Mouse (Mus musculus): Measurements from ENCODE around the gene Herc3. TPM values are rescaled to one million over a fixed set of nuclear protein-coding genes. Genes with fewer than 3 reads are reported as not detected.
A peak's percentile ranks its signal among the peaks of the same experiment; 100 is the strongest.

Gene Herc3
- polyA plus RNA-seq, 1 experiment, result 2.8 TPM

DNA sequence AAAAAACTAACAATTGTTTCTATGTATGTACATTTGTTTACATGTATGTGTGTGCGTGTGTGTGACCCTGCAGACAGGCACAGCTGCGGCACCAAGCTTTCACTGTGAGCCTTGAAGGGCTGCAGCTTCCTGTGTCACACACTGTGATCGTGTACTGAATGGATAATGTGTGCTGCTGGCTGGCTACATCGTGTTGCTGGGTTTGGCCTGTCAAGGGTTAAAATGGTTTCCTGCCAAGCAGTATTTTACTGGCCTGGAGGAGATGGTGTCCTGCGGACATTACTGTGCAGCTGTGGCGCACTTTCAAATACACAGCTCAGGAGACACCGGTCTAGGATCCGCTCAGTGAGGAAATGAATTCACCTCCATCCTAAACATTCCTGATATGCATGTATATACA, 71.9 kb downstream of the Herc3 start:
- Histone ChIP-seq H3K4me1 (ENCODE audit: control insufficient read depth, insufficient read depth, low read length) (peaks cover 5% of the 10 kb centered on the region; the same call in 1 of the 2 replicates), H3K4me3 (ENCODE audit: control insufficient read depth, low read depth, low read length) (no peak overlapping the region), H3K36me3 (ENCODE audit: control insufficient read depth, insufficient read depth, low read length) (no peaks in the 10 kb centered on the region), H3K27me3 (ENCODE audit: control insufficient read depth, insufficient read depth, low read length) (no peaks in the 10 kb centered on the region), H3K27ac (ENCODE audit: control insufficient read depth, insufficient read depth, low read depth, low read length) (no peak overlapping the region)
- no peak for TF ChIP-seq POLR2A (IDR thresholded peaks at IDR 0.05; ENCODE audit: control insufficient read depth, low read depth, low read length)
- TF ChIP-seq CTCF (IDR thresholded peaks at IDR 0.05; ENCODE audit: control insufficient read depth, insufficient read depth, insufficient replicate concordance, low read depth, low read length), result no peak

DNA sequence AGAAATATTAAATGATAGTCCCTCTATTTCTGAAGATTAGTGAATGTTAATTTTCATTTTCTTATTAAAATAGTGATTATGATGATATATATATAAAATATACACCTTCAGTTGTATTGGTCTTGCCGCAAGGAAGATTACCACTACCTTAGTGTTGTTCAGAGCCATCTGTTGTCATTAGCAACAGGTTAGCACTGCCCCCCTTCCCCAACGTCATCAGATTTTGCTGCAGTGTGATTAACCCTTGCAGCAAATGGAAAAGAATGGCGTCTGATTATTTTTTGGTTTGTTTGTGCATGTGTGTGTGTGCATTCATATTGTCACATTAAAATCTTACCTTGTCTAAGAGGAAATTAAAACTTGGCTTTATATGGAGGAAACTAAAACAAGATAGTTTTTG, 73.3 kb downstream of the Herc3 start:
- H3K4me3 ChIP-seq (ENCODE audit: control insufficient read depth, low read depth, low read length), result no peak overlapping the region
- peaks cover 5% of the 10 kb centered on the region; the same call in 1 of the 2 replicates for H3K4me1 ChIP-seq (ENCODE audit: control insufficient read depth, insufficient read depth, low read length)
- no peak overlapping the region for H3K27ac ChIP-seq (ENCODE audit: control insufficient read depth, insufficient read depth, low read depth, low read length)
- no peaks in the 10 kb centered on the region for H3K27me3 ChIP-seq (ENCODE audit: control insufficient read depth, insufficient read depth, low read length)
- TF ChIP-seq CTCF (IDR thresholded peaks at IDR 0.05; ENCODE audit: control insufficient read depth, insufficient read depth, insufficient replicate concordance, low read depth, low read length) (no peak), POLR2A (IDR thresholded peaks at IDR 0.05; ENCODE audit: control insufficient read depth, low read depth, low read length) (no peak)
- no peaks in the 10 kb centered on the region for H3K36me3 ChIP-seq (ENCODE audit: control insufficient read depth, insufficient read depth, low read length)

DNA sequence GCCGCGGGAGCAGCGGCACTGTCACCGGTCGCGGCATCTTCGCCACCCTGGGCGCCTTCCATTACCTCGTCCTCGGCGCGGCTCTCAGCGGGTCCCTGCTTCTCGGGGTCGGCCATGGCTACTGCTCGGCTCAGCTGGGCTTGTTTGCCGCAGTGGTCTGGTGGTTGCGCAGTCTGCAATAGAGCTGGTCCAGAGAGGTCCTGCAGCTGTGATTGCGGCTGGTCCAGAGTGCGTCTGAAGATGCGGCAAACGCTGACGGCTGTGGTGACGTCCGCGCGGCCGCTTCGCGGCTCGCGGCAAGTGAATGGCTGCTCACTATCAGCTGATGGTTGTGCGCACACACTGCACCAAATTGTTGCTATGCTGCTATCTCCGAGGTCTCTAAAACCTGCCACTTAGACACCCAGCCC, 75.6 kb downstream of the Herc3 start, which contains the start of gene Nap1l5:
Gene Nap1l5, minus strand, starts transcription at position 225 of the 410 bp plus-strand sequence.
- peaks cover 5% of the 10 kb centered on the region; the same call in 1 of the 2 replicates for H3K4me1 ChIP-seq (ENCODE audit: control insufficient read depth, insufficient read depth, low read length)
- H3K4me3 ChIP-seq (ENCODE audit: control insufficient read depth, low read depth, low read length), result peak within 1 kb of the TSS; percentile 82
- no peak for TF ChIP-seq CTCF (IDR thresholded peaks at IDR 0.05; ENCODE audit: control insufficient read depth, insufficient read depth, insufficient replicate concordance, low read depth, low read length)
- TF ChIP-seq POLR2A (IDR thresholded peaks at IDR 0.05; ENCODE audit: control insufficient read depth, low read depth, low read length), result no peak
- H3K27ac ChIP-seq (ENCODE audit: control insufficient read depth, insufficient read depth, low read depth, low read length), result no peak within 1 kb of the TSS
- no peaks in the 10 kb centered on the region for H3K36me3 ChIP-seq (ENCODE audit: control insufficient read depth, insufficient read depth, low read length)
- no peaks in the 10 kb centered on the region for H3K27me3 ChIP-seq (ENCODE audit: control insufficient read depth, insufficient read depth, low read length)

DNA sequence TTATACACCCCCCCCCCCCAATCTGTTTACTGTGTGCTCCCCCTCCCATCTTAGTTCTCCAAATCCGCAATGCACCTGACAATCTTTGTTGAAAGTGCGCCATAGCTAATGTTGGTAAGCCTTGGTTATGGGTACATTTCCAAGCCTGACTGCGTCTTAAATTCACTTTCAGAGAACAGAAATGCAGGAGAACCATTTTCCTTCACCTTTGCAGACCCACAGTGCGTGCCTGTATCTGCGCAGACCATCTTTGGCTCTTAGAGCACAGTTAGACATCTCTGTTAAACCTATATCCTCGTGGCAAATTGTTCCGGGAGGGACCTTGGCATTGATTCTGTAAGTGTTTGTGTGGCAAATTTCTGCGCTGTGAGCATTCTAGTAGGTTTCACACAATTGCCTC, 76.1 kb downstream of the Herc3 start:
- H3K4me1 ChIP-seq (ENCODE audit: control insufficient read depth, insufficient read depth, low read length), result peaks cover 5% of the 10 kb centered on the region; the same call in 1 of the 2 replicates
- H3K27ac ChIP-seq (ENCODE audit: control insufficient read depth, insufficient read depth, low read depth, low read length), result no peak overlapping the region
- H3K27me3 ChIP-seq (ENCODE audit: control insufficient read depth, insufficient read depth, low read length), result no peaks in the 10 kb centered on the region
- TF ChIP-seq POLR2A (IDR thresholded peaks at IDR 0.05; ENCODE audit: control insufficient read depth, low read depth, low read length) (no peak), CTCF (IDR thresholded peaks at IDR 0.05; ENCODE audit: control insufficient read depth, insufficient read depth, insufficient replicate concordance, low read depth, low read length) (no peak)
- no peak overlapping the region for H3K4me3 ChIP-seq (ENCODE audit: control insufficient read depth, low read depth, low read length)
- H3K36me3 ChIP-seq (ENCODE audit: control insufficient read depth, insufficient read depth, low read length), result no peaks in the 10 kb centered on the region

DNA sequence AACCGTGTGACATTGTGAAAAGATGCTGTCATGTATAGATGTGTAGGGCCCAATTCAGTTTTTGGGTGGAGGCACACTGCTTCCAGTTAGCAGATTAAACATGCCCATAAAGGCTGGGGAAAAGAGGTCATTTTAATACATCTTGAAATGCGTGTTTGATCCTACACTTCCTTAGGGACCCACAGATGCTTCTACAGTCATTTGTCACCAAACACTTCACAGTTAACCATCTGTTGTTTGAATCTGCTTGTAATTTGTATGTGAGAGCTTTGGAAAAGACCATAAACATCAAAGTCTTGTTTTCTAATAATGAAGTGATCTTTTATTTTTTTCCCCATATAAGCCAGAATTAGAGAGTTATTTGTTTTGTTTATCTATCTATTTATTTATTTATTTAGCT, 76.5 kb downstream of the Herc3 start:
- no peaks in the 10 kb centered on the region for H3K36me3 ChIP-seq (ENCODE audit: control insufficient read depth, insufficient read depth, low read length)
- H3K4me1 ChIP-seq (ENCODE audit: control insufficient read depth, insufficient read depth, low read length), result peaks cover 5% of the 10 kb centered on the region; the same call in 1 of the 2 replicates
- H3K27ac ChIP-seq (ENCODE audit: control insufficient read depth, insufficient read depth, low read depth, low read length), result no peak overlapping the region

DNA sequence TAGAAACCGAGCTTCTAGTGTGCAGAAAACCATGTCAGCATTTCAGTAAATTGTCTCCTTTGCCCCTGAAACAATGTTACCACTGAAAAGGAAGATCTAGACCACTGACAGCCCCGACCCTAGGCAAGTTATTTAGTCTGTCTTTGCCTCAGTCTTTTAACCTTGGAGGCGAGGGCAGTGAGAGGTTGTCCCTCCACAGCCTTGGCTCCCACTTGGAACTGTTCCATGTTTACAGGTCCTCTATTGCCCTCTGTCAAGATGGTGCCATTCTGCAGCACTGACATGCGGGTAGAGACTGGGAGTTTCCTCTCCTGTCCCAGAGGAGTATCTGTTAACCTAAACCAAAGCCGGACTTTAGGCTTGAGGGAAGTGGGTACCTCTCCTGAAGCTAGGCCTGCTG, 81.6 kb downstream of the Herc3 start:
- no peaks in the 10 kb centered on the region for H3K4me1 ChIP-seq (ENCODE audit: control insufficient read depth, insufficient read depth, low read length)
- H3K27me3 ChIP-seq (ENCODE audit: control insufficient read depth, insufficient read depth, low read length), result no peaks in the 10 kb centered on the region
- H3K27ac ChIP-seq (ENCODE audit: control insufficient read depth, insufficient read depth, low read depth, low read length), result no peak overlapping the region
- no peak for TF ChIP-seq POLR2A (IDR thresholded peaks at IDR 0.05; ENCODE audit: control insufficient read depth, low read depth, low read length)
- no peak for TF ChIP-seq CTCF (IDR thresholded peaks at IDR 0.05; ENCODE audit: control insufficient read depth, insufficient read depth, insufficient replicate concordance, low read depth, low read length)
- H3K36me3 ChIP-seq (ENCODE audit: control insufficient read depth, insufficient read depth, low read length), result no peaks in the 10 kb centered on the region
- no peak overlapping the region for H3K4me3 ChIP-seq (ENCODE audit: control insufficient read depth, low read depth, low read length)

More for the DNA sequence above, 76.5 kb downstream of the Herc3 start:
- Histone ChIP-seq H3K4me3 (ENCODE audit: control insufficient read depth, low read depth, low read length) (no peak overlapping the region), H3K27me3 (ENCODE audit: control insufficient read depth, insufficient read depth, low read length) (no peaks in the 10 kb centered on the region)
- TF ChIP-seq CTCF (IDR thresholded peaks at IDR 0.05; ENCODE audit: control insufficient read depth, insufficient read depth, insufficient replicate concordance, low read depth, low read length) (no peak), POLR2A (IDR thresholded peaks at IDR 0.05; ENCODE audit: control insufficient read depth, low read depth, low read length) (no peak)

DNA sequence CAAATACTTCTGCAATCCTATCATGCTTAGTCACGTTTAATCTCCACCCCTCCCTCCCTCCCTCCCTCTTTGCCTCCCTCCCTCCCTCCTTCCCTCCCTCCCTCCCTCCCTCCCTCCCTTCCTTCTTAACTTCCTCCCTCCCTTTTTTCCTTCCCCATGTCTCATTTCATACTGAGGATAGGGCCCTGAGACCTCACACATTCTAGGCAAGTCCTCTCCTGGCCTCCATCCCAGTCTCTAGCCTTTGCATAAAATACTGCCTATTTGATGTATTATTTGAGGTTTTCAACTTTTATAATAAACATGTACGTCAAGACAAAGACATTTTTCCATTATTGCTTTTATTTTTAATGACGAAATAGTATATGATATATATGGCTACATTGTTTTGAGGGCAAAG, 82.3 kb downstream of the Herc3 start:
- H3K27me3 ChIP-seq (ENCODE audit: control insufficient read depth, insufficient read depth, low read length), result no peaks in the 10 kb centered on the region
- no peaks in the 10 kb centered on the region for H3K36me3 ChIP-seq (ENCODE audit: control insufficient read depth, insufficient read depth, low read length)
- TF ChIP-seq POLR2A (IDR thresholded peaks at IDR 0.05; ENCODE audit: control insufficient read depth, low read depth, low read length) (no peak), CTCF (IDR thresholded peaks at IDR 0.05; ENCODE audit: control insufficient read depth, insufficient read depth, insufficient replicate concordance, low read depth, low read length) (no peak)
- no peak overlapping the region for H3K27ac ChIP-seq (ENCODE audit: control insufficient read depth, insufficient read depth, low read depth, low read length)
- no peak overlapping the region for H3K4me3 ChIP-seq (ENCODE audit: control insufficient read depth, low read depth, low read length)
- no peaks in the 10 kb centered on the region for H3K4me1 ChIP-seq (ENCODE audit: control insufficient read depth, insufficient read depth, low read length)

DNA sequence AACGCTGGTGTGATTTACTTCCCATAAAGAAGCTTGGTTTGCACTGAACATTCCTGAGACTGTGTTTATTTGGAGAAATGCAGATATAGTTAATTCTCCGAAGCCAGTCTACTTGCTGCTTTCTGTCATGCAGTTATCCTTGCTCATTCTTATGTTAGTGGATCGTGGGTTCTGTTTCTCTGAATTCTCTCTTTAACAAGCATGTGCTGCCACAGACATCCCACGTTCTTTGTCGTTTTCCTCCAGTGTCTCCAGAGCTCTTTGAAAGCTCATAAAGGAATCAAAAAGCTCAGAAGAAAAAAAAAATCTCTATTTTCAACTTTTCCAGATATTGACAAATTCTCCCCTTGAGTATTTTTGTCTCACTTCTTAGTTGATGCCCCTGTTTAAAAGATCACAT, 82.7 kb downstream of the Herc3 start:
- TF ChIP-seq POLR2A (IDR thresholded peaks at IDR 0.05; ENCODE audit: control insufficient read depth, low read depth, low read length) (no peak), CTCF (IDR thresholded peaks at IDR 0.05; ENCODE audit: control insufficient read depth, insufficient read depth, insufficient replicate concordance, low read depth, low read length) (no peak)
- H3K4me3 ChIP-seq (ENCODE audit: control insufficient read depth, low read depth, low read length), result no peak overlapping the region
- no peaks in the 10 kb centered on the region for H3K27me3 ChIP-seq (ENCODE audit: control insufficient read depth, insufficient read depth, low read length)
- no peak overlapping the region for H3K27ac ChIP-seq (ENCODE audit: control insufficient read depth, insufficient read depth, low read depth, low read length)
- H3K4me1 ChIP-seq (ENCODE audit: control insufficient read depth, insufficient read depth, low read length), result no peaks in the 10 kb centered on the region
- H3K36me3 ChIP-seq (ENCODE audit: control insufficient read depth, insufficient read depth, low read length), result no peaks in the 10 kb centered on the region
